Mouse (Mus musculus) forebrain, postnatal 0 days (tissue): ENCODE measurements around the gene Elmsan1. TPM values are rescaled to one million over a fixed set of nuclear protein-coding genes. Genes with fewer than 3 reads are reported as not detected.

Experiments used
- ATAC-seq: fragments of 200-750 bp; cut with Nextera tagmentation; 2 replicates; pipeline ENCODE4 v1.8.0; 2017; ENCODE audit warnings: mild to moderate bottlenecking, moderate library complexity
- DNase-seq: peaks from one replicate; pipeline ENCODE4 v3.0.0-alpha.2; 2015
- H3K27ac ChIP-seq: fragments of 300-500 bp; sonication (generic); 2 replicates; pipeline ENCODE4 v1.5.1; 2014; ENCODE audit warnings: low read depth, mild to moderate bottlenecking, antibody characterized with exemption, low read length, moderate library complexity, mixed read lengths
- H3K27me3 ChIP-seq: fragments of 300-500 bp; sonication (generic); 2 replicates; pipeline ENCODE4 v1.6.1; 2014; ENCODE audit warnings: mild to moderate bottlenecking, low read length, mixed read lengths; ENCODE audit not compliant: insufficient read depth
- H3K36me3 ChIP-seq: fragments of 300-500 bp; sonication (generic); 2 replicates; pipeline ENCODE4 v1.6.1; 2014; ENCODE audit warnings: mild to moderate bottlenecking, moderate library complexity; ENCODE audit not compliant: insufficient read depth
- H3K4me1 ChIP-seq: fragments of 300-500 bp; sonication (generic); 2 replicates; pipeline ENCODE4 v1.6.1; 2014; ENCODE audit warnings: antibody characterized with exemption; ENCODE audit not compliant: insufficient read depth
- H3K4me2 ChIP-seq: fragments of 300-500 bp; sonication (generic); 2 replicates; pipeline ENCODE4 v1.6.1; 2014; ENCODE audit warnings: low read depth, mild to moderate bottlenecking, moderate library complexity
- H3K4me3 ChIP-seq: fragments of 300-500 bp; sonication (generic); 2 replicates; pipeline ENCODE4 v1.5.1; 2014; ENCODE audit warnings: low read depth, low read length, mixed read lengths
- H3K9ac ChIP-seq: fragments of 300-500 bp; sonication (generic); 2 replicates; pipeline ENCODE4 v1.6.1; 2014; ENCODE audit warnings: mild to moderate bottlenecking
- H3K9me3 ChIP-seq: fragments of 300-500 bp; sonication (generic); 2 replicates; pipeline ENCODE4 v1.6.1; 2016; ENCODE audit warnings: low read length
- CTCF ChIP-seq: sonication (generic); IDR thresholded peaks from 2 replicates; pipeline ENCODE4 v1.5.1; 2016; ENCODE audit warnings: antibody characterized with exemption, control low read depth, low read depth
- WGBS: fragments of 180-500 bp; shearing (Covaris S2); extraction: QIAGEN DNeasy Blood & Tissue Kit; methylation state at CpG from one replicate; pipeline ENCODE4 v1.1.7; 2014; 5-methylcytosine and 5-hydroxymethylcytosine counted together
- polyA plus RNA-seq: library from polyadenylated mRNA; unstranded; fragments of >200 nt; fragmentation: Nextera tagmentation; extraction: Ambion mirVana; gene quantifications from 2 replicates; pipeline ENCODE4 v1.2.1, GENCODE M21; 2015
- total RNA-seq: library from RNA; depleted of rRNA; stranded (reverse); fragments of >200 nt; gene quantifications from 2 replicates; pipeline ENCODE4 v1.2.3, GENCODE M21; 2014

Elmsan1 gene
- total and polyA plus RNA-seq, 2 experiments from 2014 or later, result 2.5 to 7.9 TPM

DNA sequence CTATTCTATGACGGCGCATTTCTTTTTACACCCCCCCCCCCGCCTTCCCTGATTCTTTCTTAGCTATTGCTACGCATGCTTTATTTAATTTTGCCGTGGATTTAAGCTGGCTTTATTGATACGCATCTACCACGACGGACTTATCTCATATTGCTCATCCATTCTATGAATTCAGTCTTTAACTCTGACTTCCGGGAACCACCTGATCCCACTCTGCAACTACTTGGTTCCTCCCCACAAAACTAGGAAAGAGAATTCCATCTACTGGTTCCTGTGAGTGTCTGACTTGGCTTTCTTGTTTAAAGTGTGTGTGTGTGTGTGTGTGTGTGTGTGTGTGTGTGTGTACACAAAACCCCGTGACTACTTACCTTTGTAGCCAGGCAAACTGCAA lies 70.1 kb downstream of the Elmsan1 start:
- Histone ChIP-seq H3K4me2 (peak overlapping the region; percentile 88), H3K9ac (peak overlapping the region; percentile 80; the same call in 1 of the 2 replicates), H3K27ac (peak overlapping the region; percentile 88), H3K36me3 (peaks cover 14% of the 10 kb centered on the region; the same call in 1 of the 2 replicates), H3K9me3 (no peaks in the 10 kb centered on the region), H3K4me1 (no peaks in the 10 kb centered on the region), H3K27me3 (no peaks in the 10 kb centered on the region), H3K4me3 (peak overlapping the region; percentile 69)
- no peak for TF ChIP-seq CTCF
- ATAC-seq, result peak; percentile 65
- under 1% methylated on average over 10 of the region's 10 CpGs for WGBS
- DNase-seq, result no peak

- Histone ChIP-seq H3K4me1 (no peaks in the 10 kb centered on the region), H3K27ac (peak within 1 kb of the TSS; percentile 88), H3K4me2 (peak within 1 kb of the TSS; percentile 88), H3K4me3 (peak within 1 kb of the TSS; percentile 69), H3K36me3 (peaks cover 14% of the 10 kb centered on the region; the same call in 1 of the 2 replicates), H3K27me3 (no peaks in the 10 kb centered on the region), H3K9me3 (no peaks in the 10 kb centered on the region), H3K9ac (peak within 1 kb of the TSS; percentile 80)
- peak; percentile 94 for DNase-seq
- peak; percentile 98 for ATAC-seq
- 1% methylated on average over 50 of the region's 50 CpGs for WGBS
- TF ChIP-seq CTCF, result peak; percentile 71
Measured at GRCm38 (mm10) chr12:84147954-84148621, 70.6 kb downstream of the Elmsan1 start, which contains the start of gene Pnma1. Gene Pnma1 (minus strand): TSS chr12:84148489.

DNA sequence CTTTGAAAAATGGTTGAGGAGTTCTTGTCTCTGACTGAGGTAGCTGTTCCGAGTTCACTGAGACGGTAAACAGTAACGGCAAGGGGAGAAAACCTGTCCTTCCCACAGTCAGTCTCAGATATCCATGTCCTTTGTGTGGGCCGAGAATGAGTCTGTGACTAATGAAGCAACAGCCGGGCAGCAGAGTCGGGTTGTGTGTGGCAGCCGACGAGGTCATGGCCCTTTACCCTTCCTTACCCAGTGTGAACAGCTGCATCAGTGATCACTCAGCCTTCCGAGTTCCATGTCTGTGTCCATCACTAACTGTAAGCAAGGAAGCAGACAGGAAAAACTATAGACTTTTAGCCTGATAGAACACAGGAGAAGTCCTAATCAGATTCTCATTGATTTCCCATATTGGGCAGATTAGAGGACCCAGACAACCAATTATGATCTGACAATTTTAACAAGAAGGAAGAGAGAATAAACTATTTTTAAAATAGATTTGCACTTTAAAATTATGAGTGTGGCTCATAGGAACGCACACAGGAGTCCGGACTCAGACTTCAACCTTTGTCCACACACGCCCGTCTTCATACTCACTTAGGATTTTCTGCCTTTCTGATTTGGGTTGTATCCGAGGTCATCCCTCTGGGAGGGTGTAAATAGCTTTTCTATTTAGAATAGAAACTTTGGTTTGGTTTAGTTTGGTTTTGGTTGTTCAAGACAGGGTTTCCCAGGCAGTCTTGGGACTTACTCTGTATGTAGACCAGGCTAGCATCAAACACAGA lies 76.2 kb downstream of the Elmsan1 start:
- H3K27me3 ChIP-seq, result no peaks in the 10 kb centered on the region
- WGBS, result 65% methylated on average over 14 of the region's 14 CpGs
- H3K4me2 ChIP-seq, result no peak overlapping the region
- no peak for DNase-seq
- ATAC-seq, result no peak
- H3K9me3 ChIP-seq, result no peaks in the 10 kb centered on the region
- H3K36me3 ChIP-seq, result peaks cover 10% of the 10 kb centered on the region
- TF ChIP-seq CTCF, result no peak
- no peak overlapping the region for H3K4me3 ChIP-seq
- no peak overlapping the region for H3K27ac ChIP-seq
- no peak overlapping the region for H3K9ac ChIP-seq
- H3K4me1 ChIP-seq, result no peaks in the 10 kb centered on the region

- Histone ChIP-seq H3K9ac (no peak overlapping the region), H3K27me3 (no peaks in the 10 kb centered on the region), H3K36me3 (peaks cover 22% of the 10 kb centered on the region), H3K4me2 (no peak overlapping the region), H3K4me1 (no peaks in the 10 kb centered on the region), H3K9me3 (no peaks in the 10 kb centered on the region), H3K27ac (no peak overlapping the region), H3K4me3 (no peak overlapping the region)
- DNase-seq (no peak), ATAC-seq (no peak)
- no peak for TF ChIP-seq CTCF
- WGBS, result 85% methylated on average over 4 of the region's 4 CpGs
Measured at GRCm38 (mm10) chr12:84141271-84141670, 77.4 kb downstream of the Elmsan1 start.

DNA sequence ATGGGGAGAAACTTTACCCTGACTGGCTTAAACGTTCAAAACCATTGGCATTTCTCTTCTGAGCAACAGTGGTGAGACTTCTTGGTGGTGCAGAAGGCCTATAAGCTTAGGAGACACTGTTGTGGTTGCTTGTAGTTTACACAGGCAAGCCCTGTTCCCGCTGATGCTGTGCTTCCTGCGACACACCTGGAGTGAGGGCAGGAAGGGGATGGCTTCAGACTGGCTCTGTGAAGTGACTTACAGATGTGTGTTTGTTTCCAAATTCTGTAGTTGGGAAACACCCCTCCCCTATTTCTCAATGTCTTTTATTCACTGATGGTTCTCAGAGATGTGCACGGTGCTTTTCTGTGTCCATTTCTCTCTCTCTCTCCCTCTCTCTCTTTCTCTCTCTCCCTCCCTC lies 78.5 kb downstream of the Elmsan1 start:
- Histone ChIP-seq H3K4me1 (no peaks in the 10 kb centered on the region), H3K9me3 (no peaks in the 10 kb centered on the region), H3K9ac (no peak overlapping the region), H3K4me2 (no peak overlapping the region), H3K27ac (no peak overlapping the region), H3K27me3 (no peaks in the 10 kb centered on the region), H3K36me3 (peaks cover 28% of the 10 kb centered on the region), H3K4me3 (no peak overlapping the region)
- 73% methylated on average over 4 of the region's 4 CpGs for WGBS
- DNase-seq (no peak), ATAC-seq (no peak)
- no peak for TF ChIP-seq CTCF

- Histone ChIP-seq H3K9ac (no peak overlapping the region), H3K27ac (no peak overlapping the region), H3K4me3 (no peak overlapping the region), H3K4me1 (no peaks in the 10 kb centered on the region), H3K27me3 (no peaks in the 10 kb centered on the region), H3K36me3 (peaks cover 27% of the 10 kb centered on the region), H3K9me3 (no peaks in the 10 kb centered on the region), H3K4me2 (no peak overlapping the region)
- WGBS, result 96% methylated on average over 7 of the region's 7 CpGs
- no peak for TF ChIP-seq CTCF
- no peak for DNase-seq
- ATAC-seq, result no peak
Measured at GRCm38 (mm10) chr12:84137131-84137530, 81.5 kb downstream of the Elmsan1 start.

GRCm38 (mm10) chr12:84132265-84132664 lies 86.4 kb downstream of the Elmsan1 start:
- TF ChIP-seq CTCF, result peak; percentile 68
- H3K4me2 ChIP-seq, result no peak overlapping the region
- H3K27ac ChIP-seq, result no peak overlapping the region
- H3K36me3 ChIP-seq, result peaks cover 37% of the 10 kb centered on the region
- no peak overlapping the region for H3K9ac ChIP-seq
- H3K27me3 ChIP-seq, result no peaks in the 10 kb centered on the region
- no peak for ATAC-seq
- H3K4me3 ChIP-seq, result no peak overlapping the region
- H3K9me3 ChIP-seq, result no peaks in the 10 kb centered on the region
- DNase-seq, result peak; percentile 25
- 62% methylated on average over 3 of the region's 3 CpGs for WGBS
- no peaks in the 10 kb centered on the region for H3K4me1 ChIP-seq
